Mouse (Mus musculus) pancreas, adult 10 weeks (tissue): ENCODE data around the gene Itm2a. TPM values are rescaled to one million over a fixed set of nuclear protein-coding genes. Genes with fewer than 3 reads are reported as not detected.

ENCODE experiments used
- polyA plus RNA-seq: library from polyadenylated mRNA; stranded (reverse); fragments of 350-450 nt; fragmentation: Illumina TruSeq; extraction: RNeasy Lipid Tissue Mini Kit (QIAGEN cat#74804); gene quantifications from one replicate; pipeline ENCODE4 v1.2.3, GENCODE M21; 2015; ENCODE audit warnings: low read depth, low replicate concordance; ENCODE audit not compliant: insufficient read depth

The Itm2a gene
- 7.1 TPM for polyA plus RNA-seq

DNA sequence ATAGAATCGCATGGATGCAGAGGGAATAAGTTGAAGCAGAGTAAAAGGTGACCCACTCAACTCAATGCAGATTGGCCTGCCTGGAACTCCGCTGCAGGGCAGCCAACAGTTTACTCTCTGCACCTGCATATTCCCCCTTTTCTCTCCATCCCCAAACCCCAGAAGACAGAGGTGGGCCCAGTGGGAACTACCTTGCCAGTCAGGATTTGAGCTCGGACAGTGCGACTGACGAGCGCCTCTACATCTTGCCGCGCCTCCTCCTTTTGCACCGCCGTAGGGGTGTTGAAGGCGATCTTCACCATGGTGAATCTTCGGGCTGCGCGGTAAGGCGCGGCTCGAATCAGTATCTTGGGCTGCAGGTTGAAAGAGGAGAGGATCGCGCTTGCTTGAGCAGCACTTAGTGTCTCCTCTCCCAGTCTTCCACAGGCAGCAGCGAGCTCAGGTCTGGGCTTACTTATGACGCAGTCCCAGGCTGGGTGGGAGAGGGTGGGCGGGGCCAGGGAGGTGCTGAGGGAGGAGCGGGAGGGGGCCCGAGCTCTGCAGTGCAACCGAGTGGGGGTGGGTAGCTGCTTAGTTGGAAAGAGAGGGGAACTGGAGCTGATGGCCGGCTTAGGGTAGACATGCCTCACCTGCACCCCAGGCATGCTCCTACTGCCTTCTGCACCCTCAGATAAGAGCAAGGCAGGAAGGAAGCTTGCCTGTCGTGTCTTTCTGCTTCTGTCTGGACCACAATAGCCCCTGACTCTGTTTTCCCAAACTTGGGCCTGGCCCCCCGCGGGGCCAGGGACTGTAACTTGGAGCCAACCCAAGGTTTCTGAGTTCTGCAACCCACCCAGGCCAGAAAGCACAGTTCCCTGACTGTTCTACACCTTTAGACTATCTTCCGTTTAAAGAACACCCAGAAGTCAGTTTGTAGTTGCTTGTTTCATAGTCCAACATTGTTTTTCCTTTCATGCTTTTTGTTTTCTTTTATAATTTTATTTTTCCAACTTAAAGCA is at the start of gene Itm2a:
TSS of gene Itm2a (minus strand) at position 462 of the 998 bp plus-strand sequence.

Other genes with a start within 250 kb of the Itm2a start
- gene Gpr174, start 147.5 kb downstream of the Itm2a start, polyA plus RNA-seq = 1.6 TPM